Mouse (Mus musculus) cortical plate, adult 2 months (tissue): ENCODE results near the gene Arid5b.

Experiments
- CTCF ChIP-seq: fragments of 200-500 bp; IDR thresholded peaks from 2 replicates; pipeline ENCODE4 v1.5.1; 2011; ENCODE audit warnings: mild to moderate bottlenecking, control low read depth, low read length; ENCODE audit not compliant: insufficient read depth; ENCODE audit errors: extremely low read depth
- POLR2A ChIP-seq: fragments of 200-500 bp; IDR thresholded peaks from 2 replicates; pipeline ENCODE4 v1.6.1; 2011; ENCODE audit warnings: mild to moderate bottlenecking, low read length, control low read depth; ENCODE audit not compliant: insufficient read depth; ENCODE audit errors: extremely low read depth

DNA sequence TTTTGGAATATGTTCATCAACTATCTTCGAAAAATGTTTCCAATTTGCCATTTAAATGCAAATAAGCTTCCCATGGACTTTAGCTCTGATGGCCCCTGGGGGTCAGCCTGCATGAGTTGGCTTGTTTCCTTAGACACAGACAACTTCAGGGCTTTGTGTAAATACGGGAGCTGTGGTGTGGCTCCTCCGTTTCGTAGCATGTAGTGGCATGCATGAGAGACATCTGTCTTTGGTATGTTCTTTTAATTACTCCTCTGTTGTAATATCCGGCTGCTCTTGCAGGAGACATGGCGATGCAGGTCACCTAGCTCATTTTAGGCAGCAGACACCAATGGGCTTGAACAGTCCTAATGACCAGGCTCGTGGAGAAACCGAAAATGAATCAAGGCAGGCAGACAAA lies 121.0 kb downstream of the Arid5b start:
- TF ChIP-seq CTCF, result no peak
- no peak for TF ChIP-seq POLR2A
